Mouse (Mus musculus): ENCODE results near the gene Psmb9. TPM values are rescaled to one million over a fixed set of nuclear protein-coding genes. Genes with fewer than 3 reads are reported as not detected.
"Not testable (repeated sequence)": the region's sequence is repeated elsewhere in the genome, so short reads cannot be mapped to it uniquely, and the experiment has no call there.

The Psmb9 gene
- polyA plus RNA-seq, 2 experiments from 2014 or later = 280 to 324 TPM

DNA sequence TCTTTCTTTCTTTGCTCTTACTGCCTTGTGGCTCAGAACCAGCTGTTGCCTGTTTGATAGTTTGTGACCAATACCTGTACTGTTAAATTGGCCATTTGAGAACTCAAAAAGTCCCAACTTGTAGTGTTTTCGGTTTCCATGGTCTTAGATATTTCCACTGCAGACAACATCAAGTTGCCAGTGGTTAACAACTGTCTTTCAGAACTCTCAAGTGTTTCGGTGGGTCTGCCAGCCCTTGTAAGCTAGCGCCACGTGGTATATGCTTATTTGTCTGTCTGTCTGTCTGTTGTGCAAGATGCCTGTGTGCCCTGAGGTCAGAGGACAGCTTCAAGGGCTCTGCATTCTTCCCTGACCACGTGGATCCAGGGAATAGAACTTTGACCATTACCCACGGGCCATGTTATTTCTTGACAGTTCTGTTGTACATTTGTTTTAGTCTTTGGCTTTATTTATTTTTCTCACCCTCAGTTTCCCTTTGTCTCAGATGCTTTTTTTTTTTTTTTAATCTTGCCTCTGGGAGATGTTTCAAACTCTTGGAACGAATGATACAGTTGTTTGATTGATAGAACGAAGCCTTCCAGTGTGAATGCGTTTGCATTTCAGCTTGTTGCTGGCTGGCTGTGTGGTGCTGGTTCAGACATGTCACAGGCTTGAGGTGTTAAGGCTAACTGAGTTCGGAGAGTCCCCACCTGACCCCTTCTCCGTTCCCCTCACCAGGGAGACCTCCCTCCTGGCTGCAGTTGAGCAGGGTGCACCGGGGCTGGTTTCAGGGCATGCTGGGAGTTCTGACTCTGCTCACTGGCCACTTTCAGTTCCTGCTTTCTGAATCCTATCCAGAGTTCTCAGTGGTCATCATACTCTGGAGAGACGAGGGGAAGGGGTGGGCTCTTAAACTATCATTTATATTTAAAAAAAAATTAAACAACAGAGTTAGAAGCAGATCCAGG, 7.4 kb downstream of the Psmb9 start:
- peak; percentile 26 for ATAC-seq

GRCm38 (mm10) chr17:34179019-34179418, 8.5 kb downstream of the Psmb9 start:
- ATAC-seq = no peak

GRCm38 (mm10) chr17:34177179-34177578, 10.4 kb downstream of the Psmb9 start:
- ATAC-seq = no peak

DNA sequence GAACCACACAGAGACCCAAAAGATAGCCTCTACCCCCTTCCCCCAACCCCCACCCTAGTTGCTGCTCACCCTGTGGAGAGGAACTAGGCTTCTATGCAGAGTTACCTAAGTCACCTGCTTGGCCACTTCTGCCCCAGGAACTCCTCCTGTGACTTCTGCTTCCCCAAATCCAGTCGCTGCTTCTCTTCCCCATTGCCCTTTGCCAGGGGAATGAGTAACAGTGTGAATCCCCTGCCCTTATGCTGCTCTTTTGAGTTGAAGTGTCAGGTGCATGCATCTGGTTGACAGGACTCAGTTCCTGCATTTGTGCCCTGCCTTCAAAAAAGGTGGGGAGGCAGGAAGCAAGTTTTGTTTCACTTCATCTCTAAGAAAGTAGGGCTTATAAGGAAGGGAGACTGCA, 13.5 kb downstream of the Psmb9 start:
- ATAC-seq = no peak

GRCm38 (mm10) chr17:34172528-34172927, 15.0 kb downstream of the Psmb9 start:
- no peak for ATAC-seq

DNA sequence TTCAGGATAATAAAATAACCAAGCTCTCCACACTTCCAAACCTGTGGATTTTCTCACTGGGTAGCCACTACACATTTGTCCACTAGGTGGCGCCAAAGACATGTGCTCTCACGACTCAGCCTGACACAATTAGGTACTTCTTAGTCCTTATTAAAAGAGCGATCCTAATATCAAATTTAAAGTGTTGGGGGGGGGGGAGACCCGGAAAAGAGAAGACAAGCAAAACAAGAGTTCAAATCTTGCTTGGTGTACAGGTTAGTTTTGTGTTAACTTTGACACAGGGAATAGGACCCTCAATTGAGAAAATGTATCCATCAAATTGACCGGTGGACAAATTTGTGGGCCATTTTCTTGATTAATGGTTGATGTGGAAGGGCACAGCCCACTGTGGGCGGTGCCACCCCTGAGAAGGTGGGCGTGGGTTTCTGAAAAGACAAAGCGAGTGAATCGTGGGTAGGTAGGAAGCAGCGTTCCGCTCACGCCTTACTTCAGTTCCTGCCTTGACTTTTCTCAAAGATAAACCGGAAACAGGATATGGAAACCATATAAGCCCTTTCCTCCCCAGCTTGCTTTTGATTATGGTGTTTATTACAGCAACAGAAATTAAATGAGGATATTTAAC, 16.6 kb downstream of the Psmb9 start:
- ATAC-seq = peak; percentile 91

GRCm38 (mm10) chr17:34170487-34170876, 17.1 kb downstream of the Psmb9 start:
- peak; percentile 9 for ATAC-seq

DNA sequence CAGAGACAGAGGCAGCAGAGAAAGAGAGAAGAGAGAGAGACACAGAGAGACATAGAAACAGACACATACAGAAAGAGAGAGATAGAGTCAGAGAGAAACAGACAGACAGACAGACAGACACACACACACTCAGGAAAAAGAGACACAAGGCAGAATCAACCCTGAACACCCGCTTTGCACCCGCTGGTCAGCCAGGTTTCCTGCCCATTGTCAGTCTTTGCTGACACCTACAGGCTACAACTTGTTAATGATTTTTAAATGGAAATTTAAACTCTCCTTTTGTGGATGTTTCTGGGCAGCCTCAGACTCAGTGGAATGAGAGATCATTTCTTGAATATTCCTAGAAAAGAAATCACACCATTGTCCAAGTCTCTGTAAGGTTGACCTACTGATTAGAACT, 18.3 kb downstream of the Psmb9 start:
- peak; percentile 19 for ATAC-seq

DNA sequence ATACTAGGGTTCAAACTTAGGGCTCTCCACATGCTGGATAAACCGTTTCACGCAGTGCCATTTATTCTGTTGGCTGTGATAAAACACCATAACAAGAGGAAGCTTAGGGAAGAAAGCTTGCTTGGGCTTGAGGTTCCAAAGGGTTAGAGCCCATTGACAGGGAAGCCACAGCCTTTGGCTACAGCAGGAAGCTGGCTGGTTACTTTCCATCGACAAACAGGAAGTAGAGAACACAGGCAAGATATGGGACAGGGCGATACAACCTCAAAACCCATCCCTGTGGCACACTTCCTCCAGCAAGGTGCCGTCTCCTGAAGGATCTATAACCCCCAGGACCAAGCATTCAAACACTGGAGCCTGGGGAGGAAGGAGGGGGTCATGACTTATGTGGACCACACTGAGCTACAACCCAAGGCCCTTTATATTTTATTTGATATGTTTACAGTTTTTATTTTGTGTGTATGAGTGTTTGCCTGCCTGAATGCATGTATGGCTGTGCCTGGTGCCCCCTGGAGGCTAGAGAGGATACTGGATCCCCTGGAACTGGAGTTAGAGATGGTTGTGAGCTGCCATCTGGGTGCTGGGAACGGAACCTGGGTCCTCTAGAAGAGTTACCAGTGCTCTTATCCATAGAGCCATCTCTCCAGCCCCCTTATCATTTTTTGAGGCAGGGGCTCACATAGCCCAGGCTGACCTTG, 22.4 kb downstream of the Psmb9 start:
- ATAC-seq = peak; percentile 56

- peak; percentile 38 for ATAC-seq
Measured at GRCm38 (mm10) chr17:34164202-34164895, 23.2 kb downstream of the Psmb9 start.

DNA sequence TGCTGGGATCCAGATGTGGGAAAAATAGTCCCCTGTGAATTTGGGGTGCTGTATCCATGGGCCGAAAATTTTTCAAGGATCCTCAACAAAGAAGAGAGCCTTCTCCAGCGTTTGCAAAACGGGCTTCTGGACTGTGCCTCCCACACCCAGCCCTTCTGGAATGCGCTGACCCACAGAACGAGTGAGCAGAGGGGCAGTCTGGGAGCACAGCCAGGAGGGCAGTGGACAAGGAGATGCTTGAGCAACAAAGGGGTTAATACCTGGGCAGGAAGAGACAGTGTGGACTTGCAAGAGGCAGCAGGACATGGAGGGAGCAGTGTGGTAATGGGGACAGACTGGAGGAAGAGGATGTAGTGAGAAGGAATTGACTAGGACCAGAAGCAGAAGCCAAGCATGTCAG, 32.0 kb downstream of the Psmb9 start:
- ATAC-seq = no peak

DNA sequence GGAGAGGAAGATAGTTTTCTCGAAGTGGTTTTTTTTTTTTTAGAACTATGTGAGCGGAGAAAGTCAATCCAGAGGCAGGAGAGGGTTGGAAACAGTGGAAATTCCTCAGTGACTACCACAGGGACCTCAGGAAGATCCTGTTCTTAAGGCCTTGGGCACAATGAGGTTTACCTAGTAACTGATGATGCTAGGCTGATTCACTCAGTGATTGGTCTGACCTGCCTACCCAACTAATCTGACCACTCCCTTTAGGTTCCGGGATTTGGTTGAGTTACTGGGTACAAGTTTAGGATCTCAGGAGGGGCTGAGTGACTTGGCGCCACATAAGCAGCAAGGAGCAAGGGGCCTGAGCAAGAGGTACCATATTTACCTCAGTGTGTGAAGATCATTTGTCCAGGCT, 34.6 kb downstream of the Psmb9 start, which contains the start of gene H2-DMb1:
H2-DMb1 (plus strand) TSS at position 150 of the 400 bp plus-strand sequence.
- ATAC-seq = peak; percentile 68

DNA sequence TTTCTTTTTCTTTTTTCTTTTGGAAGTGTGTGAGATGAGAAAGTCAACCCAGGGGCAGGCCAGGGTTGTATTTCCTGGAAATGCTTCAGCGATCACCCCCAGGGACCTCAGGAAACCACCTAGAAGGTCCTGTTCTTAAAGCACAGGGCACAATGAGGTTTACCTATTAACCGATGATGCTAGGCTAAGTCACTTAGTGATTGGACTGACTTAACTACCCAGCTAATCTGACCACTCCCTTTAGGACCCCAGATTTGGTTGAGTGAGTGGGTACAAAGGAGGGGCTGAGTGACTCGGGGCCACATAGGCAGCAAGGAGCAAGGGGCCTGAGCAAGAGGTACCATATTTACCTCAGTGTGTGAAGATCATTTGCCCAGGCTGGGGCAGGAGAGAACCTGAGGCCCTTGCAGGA, 42.6 kb downstream of the Psmb9 start:
- ATAC-seq = peak; percentile 58

DNA sequence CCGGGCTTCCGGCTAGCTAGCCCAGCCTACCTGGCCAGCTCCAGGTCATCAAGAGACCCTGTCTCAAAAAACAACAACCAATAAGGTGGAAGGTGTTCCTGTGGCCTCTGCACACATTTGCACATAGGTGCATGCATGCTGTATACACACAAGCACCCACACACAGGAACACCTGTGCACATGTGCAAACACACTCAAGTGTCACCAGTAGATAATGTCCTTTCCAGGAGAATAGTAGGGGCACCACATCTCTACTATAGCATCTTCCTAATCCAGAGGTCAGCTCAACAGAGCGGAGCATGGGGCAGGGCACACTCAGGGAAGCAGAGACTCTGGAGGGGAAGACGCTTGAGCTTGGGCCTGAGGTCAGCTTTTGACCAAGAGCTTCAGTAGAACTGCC, 43.3 kb downstream of the Psmb9 start:
- not testable (repeated sequence) for ATAC-seq

- no peak for ATAC-seq
Measured at GRCm38 (mm10) chr17:34143461-34143860, 44.1 kb downstream of the Psmb9 start.

DNA sequence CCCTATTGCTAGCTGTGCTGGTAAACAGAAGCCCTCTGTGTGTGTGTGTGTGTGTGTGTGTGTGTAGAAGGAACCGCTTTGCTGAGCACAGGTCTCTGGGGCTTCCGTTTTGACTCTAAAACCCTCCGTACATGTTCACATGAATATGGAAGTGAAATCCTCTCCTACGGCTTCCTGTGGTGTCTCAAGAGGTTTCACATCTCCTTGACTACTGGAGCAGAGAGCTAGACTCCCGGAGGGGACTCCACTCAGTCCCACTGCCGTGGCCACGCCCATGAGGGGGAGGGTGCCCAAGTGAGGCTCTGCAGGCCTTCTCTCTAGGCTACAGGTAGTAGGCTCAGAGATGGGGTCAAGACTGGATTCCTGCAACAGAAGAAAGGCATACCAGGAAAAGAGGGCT, 44.5 kb downstream of the Psmb9 start, which contains the start of gene H2-DMb2:
H2-DMb2 (plus strand) TSS at position 275 of the 400 bp plus-strand sequence.
- ATAC-seq = peak; percentile 85

- no peak for ATAC-seq
Measured at GRCm38 (mm10) chr17:34142456-34143010, 45.0 kb downstream of the Psmb9 start.

GRCm38 (mm10) chr17:34141448-34141847, 46.1 kb downstream of the Psmb9 start:
- no peak for ATAC-seq

- ATAC-seq = no peak
Measured at GRCm38 (mm10) chr17:34140240-34140639, 47.3 kb downstream of the Psmb9 start.

DNA sequence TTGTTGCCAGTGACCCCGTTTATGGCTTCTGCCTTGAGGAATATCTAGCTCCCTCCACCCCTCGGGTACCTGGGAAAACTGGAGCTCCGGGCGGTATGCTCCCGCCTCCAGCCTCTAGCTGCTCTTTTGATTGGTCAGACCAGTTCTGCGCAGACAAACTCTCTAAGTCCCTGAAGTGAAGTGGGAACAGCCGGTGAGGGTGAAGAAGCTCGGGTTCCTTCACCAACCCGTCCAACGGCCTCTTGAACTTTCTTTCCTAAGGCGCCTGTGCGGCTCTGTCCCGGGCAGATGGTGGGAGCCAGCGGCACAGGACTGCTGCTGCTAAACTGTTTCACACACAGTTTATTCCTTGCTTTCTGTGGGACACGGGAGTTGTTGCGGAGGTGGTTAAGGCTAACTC, 48.1 kb downstream of the Psmb9 start:
- ATAC-seq = no peak

DNA sequence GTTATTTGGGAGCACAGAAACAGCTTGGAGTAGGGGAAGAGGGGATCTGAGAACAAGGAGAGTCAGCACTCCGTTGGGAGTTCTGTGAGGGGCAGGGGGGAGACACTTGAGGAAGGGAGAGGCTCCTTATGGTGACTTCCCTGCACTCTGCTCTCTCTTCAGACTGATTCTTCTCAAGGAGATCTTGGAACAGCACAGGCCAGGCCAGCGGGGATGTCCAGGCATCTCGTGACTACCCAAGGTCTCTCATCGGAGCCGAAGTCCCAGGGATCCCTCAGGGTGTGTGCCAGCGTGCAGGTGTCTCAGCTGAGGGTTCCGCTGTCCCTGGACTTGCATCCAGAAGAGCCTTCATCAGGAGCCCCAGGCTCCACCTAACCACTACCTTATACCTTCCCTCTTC, 48.9 kb downstream of the Psmb9 start:
- no peak for ATAC-seq

DNA sequence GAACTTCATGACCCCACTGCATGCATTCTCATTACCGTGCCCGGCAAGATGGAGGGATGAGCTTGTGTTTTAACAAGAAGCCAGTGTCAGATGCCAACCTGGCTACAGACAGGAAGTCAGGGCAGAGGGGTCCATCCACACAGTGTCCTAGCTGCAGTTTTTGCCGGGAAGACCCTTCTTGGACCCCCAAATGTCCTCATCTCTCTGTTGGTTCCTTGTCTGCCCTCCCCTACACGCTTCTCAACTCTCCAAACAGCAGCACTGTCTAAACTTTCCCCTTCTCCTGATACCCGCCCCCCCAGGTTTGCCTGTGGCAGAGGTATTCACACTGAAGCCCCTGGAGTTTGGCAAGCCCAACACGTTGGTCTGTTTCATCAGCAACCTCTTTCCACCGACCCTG, 50.0 kb downstream of the Psmb9 start:
- ATAC-seq = no peak
